Mouse (Mus musculus) layer of hippocampus, adult 8-10 months (tissue): Measurements from ENCODE around the gene Sugp2. TPM values are rescaled to one million over a fixed set of nuclear protein-coding genes. Genes with fewer than 3 reads are reported as not detected.
"Not testable (repeated sequence)": the region's sequence is repeated elsewhere in the genome, so short reads cannot be mapped to it uniquely, and the experiment has no call there.

ENCODE experiments used
- DNase-seq, 2 experiments: peaks; one replicate each; pipeline ENCODE4 v3.0.0; 2022; ENCODE audit warnings: low spot score in 2 of 2
- total RNA-seq, 4 experiments: library from RNA; stranded (reverse); gene quantifications; 2 replicates each; pipeline ENCODE4 v1.2.4; 2022

Sugp2 gene
- 100 to 1,000 TPM; 113 to 141 (median 123) TPM for total RNA-seq

DNA sequence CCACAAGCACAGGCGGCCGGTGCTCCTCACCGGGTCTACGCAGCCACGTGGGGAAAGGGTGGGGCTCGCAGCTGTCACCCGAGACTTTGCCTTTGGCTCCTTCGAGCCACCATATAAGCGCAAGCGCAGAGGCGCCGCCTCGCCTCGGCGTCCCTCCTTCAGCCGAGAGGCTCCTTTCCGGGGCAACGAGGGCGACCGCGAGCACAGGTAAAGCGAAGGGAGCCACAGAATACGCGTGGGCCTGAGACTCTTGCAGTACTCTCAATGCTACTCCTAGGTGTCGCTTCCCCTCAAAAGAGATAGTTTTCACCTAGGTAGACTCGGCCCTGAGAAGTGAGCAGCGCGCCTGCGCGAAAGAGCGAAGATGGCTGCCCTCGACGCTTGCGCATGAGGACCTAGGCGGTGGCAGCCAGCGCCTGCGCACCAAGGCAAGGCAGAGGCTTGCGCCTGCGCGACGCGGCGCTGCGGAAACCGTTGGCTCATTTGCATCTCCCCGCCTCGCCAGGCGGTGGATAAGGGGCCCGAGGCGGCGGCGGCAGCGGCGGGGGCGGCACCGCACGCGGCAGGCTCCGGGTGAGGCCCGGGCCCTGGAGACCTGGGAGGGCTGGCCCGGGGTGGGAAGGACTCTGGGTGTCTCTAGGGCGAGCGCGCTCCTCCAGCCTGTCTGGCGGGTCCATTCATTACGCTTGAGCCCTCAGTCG lies at the start of gene Sugp2, which contains the start of gene Armc6:
Gene Sugp2 (plus strand): TSS at position 147 of the 701 bp plus-strand sequence.
Gene Armc6 (minus strand): TSS at position 387 of the 701 bp plus-strand sequence.
- DNase-seq = peak; percentile 94 to 96

DNA sequence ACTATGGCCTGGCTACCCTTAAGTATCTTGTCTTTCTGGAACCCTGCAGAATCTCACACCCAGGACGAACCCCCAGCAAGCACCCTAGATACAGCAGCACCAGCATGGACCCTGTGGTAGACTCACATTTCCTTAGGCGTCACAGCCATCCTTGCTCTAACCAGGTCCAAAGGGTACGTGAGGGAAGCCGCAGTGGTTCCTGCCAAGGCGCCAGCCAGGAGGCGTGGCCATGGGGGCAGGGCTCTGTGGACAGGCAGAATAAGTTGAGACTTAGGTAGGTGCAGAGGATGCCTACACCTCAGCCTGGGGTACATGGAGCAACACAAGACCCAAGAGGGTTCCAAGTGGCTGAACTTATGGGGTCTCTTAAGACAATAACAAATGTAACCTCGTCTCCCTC lies 45.3 kb upstream of the Sugp2 start:
- DNase-seq = no peak

DNA sequence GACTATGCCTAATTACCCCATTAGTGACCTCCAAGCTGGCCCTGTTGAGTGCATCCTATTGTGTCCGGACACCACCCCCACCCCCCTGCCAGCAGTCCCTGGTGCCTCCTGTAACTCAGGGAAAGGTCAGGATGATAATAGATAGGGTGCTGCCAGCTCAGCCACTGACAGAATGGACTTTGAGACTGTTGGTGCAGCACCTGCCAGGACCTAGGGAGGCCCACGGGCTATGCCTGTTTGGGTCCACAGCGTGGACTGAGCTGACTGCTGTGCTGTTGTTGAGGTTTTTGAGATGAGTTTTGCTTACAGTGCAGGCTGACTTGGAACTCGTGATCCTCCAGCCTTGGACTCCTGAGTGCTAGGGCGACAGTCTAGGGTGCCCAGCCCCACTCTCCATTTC lies 40.8 kb upstream of the Sugp2 start:
- no peak for DNase-seq

DNA sequence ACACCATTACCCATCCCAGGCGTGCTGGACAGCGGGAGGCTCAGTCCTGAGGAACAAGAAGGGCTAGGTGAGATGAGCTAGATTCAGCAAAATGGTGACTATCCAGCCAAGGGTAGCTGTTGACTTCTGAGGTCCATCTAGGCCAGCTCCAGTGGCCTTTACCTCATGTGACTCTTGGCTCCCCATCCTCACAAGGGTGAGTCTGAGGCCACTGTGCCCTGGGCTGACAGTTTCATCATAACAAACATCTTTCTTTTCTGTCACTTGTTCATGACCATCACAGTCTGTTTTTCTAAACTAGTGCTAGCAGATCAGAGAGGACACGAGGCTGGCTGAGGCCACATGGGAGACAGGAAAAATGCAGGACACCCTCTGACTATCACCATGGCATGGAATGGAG lies 39.8 kb upstream of the Sugp2 start:
- no peak for DNase-seq

- no peak for DNase-seq
These were observed 38.3 kb upstream of the Sugp2 start for GRCm38 (mm10) chr8:70195762-70196161.

- no peak for DNase-seq
These were observed 36.4 kb upstream of the Sugp2 start for GRCm38 (mm10) chr8:70197603-70198002.

GRCm38 (mm10) chr8:70200098-70200681 lies 33.8 kb upstream of the Sugp2 start:
- peak; percentile 63 to 69 for DNase-seq

- no peak for DNase-seq
These were observed 32.6 kb upstream of the Sugp2 start for GRCm38 (mm10) chr8:70201417-70201816.

- DNase-seq = no peak
These were observed 31.0 kb upstream of the Sugp2 start for GRCm38 (mm10) chr8:70203072-70203471.

DNA sequence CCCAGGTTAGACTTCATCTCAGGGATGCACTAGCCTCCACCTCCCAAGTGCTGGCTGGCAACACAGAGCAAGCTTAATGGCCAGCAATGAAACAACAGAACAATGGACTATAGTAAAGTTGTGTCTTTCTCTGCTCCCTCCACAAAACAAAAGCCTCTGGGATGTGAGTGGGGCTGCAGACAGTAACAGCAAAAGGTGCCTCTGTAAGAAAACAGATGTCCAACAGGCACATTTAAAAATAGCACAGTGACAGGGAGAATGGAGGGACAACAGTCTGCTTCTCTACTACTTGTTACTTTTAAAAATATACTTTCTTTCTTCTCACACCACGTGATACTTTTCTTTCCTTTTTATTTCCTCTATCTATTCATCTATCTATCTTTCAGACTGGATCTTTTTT lies 29.3 kb upstream of the Sugp2 start:
- DNase-seq = no peak

DNA sequence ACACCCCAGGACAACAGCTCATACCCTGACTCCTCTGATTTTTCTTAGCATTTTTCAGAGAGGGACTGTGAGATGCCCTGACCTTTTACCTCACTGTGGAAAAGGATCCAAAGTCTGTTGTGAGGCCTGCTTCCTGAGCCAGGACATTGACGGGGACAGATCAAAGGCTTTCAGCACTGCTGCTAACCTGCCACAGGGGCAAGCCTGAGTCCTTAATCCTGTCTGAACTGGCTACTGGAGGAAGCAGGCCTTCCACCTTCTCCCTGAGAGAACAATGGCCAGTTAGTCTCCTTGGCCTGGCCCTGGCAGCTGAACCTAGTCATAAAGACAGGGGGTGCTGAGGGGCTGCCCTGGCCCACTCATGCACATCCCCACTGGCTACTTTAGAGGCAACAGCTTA lies 25.9 kb upstream of the Sugp2 start:
- DNase-seq = no peak

DNA sequence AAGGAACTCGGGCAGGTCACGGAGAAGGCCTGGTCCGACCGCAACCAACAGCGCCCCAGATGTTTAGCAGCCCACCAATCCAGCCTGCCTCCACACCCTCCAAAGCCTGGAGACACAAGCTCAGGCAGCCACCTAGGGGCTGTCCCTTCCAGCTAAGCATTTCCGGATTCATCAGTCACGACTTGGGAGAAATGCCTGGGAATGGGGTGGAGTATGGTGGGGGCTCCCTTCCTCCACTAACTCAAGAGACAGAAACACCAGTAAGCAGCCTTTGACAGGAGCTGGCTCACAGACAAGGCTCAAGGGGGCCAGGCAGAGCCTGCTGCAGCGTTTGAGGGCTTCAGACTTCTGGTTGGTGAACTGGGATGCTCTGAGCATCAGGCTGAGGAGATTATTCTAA lies 23.5 kb upstream of the Sugp2 start:
- no peak for DNase-seq

- no peak for DNase-seq
These were observed 22.8 kb upstream of the Sugp2 start for GRCm38 (mm10) chr8:70211275-70211674.

DNA sequence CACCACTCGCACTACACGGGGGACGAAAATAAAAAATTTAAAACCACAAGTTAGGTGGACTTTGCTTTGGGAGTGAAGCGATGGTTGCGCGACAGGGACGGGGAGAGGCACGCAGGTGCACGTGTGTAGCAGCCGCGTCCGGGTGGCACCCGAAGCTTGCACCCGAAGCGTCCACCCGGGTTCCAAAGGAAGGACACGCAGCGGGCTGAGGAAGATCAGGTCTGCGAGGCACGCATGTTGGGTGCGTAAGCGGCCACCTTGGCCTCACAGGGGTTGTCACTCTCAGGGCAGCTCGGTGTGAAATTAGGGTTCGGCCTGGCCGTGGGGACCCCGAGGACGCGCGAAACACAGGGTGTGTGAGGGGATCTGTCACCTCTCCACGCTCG lies 22.3 kb upstream of the Sugp2 start:
- DNase-seq = no peak

- DNase-seq = peak; percentile 99 to 100
These were observed 21.6 kb upstream of the Sugp2 start, which contains the start of gene Slc25a42 for GRCm38 (mm10) chr8:70212112-70213055. Gene Slc25a42, minus strand, starts transcription at chr8:70212305.

DNA sequence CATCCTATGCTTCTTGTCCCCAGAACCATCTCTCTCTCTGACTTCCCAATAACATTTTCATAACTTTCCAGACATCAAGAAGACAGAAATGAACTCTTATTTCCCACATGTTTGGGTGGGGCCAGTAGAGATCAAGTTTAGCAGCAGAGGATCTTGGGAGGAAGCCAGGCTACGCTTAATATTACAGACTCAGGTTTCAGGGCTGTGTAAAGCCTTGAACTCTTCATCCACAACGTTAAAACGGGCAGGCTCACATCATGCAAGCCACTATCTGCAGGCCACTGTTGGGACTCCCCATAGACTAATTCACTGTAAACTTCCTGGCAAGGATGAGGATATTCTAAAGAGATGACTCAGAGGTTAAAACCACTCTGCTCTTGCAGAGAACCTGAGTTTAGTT lies 19.6 kb upstream of the Sugp2 start:
- no peak for DNase-seq

- no peak for DNase-seq
These were observed 18.9 kb upstream of the Sugp2 start for GRCm38 (mm10) chr8:70215092-70215491.

DNA sequence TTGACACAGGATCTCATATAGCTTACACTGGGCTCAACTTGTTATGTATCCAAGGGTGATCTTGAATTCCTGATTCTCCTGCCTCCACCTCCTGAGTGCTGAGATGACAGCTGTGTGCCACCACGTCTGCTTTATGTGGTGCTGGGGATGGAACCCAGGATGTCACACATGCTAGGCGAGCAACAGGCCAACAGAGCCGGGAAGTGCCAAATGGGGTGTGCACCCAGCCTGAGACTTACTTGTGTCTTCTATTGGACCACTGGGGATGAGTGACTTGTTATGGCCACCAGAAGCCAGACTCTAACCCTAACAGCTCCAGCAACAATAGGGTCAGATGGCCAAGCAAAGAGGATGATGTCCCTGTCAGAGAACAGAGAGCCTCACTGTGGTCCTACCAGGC lies 17.9 kb upstream of the Sugp2 start:
- DNase-seq = not testable (repeated sequence)

- DNase-seq = peak; percentile 91 to 92
These were observed 17.5 kb upstream of the Sugp2 start for GRCm38 (mm10) chr8:70216566-70216965.

- no peak for DNase-seq
These were observed 16.6 kb upstream of the Sugp2 start for GRCm38 (mm10) chr8:70217441-70217840.

DNA sequence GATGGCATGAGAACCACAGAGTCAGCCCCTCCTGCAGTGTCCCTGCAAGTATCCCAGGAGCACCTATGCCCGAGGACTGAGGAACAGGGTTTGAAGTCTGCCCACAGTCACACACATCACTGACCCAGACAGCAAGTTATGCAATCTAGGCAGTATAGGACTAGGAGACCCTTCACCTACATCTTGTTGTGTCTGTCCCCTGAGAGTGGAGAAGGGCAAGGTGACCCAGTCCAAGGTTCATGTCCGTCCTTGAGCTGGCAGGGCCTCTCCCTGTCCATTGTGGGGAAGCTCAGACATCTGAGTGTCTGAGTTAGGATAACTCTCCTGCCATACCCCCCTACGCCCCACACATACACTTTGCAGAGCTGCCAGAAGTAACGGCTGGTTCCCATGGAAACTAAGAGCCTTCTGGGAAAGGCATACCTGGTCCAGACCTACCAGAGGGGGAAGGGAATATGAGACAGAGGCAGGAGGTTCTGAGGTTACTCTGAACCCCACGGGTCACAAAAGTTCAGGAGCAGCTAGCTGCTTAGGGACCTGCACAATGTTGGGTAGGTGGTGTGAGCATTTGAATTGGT lies 14.8 kb upstream of the Sugp2 start:
- DNase-seq = no peak
